Mouse (Mus musculus) forelimb bud, embryonic 11.5 days (tissue): ENCODE results near the gene Cox4i2.

ENCODE experiments used
- DNase-seq: peaks from one replicate; pipeline ENCODE4 v3.0.0-alpha.2; 2012; ENCODE audit warnings: low read depth, low spot score

The Cox4i2 gene

DNA sequence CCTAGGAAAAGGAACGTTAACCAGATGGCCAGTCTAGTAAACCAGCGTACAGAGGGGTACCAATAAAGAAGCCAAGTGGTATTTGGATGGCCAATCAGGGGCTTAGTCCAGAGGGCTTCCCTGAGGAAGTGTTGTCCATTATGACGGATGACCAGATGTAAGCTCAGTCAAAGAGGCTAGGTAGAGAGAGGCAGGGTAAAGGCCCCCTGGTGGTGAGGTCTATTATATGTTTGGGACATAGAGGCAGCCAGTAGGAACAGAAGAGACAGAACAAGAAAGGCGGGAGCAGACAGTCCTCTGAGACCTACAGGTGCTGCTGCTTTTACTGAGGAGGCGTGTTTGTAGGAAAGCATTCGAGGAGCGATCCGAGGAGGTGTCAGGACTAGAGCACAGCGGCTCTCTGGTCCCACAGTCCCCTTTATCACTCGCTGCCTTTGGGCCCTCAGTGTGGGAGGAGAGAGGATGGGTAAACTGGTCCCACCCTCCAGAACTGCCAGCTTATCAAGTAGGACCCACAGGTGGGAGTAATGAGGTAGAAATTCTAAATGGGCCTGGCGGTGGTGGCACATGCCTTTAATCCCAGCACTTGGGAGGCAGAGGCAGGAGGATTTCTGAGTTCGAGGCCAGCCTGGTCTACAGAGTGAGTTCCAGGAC, 13.8 kb downstream of the Cox4i2 start:
- DNase-seq = peak; percentile 66

- no peak for DNase-seq
Measured at GRCm38 (mm10) chr2:152769677-152770076, 15.7 kb downstream of the Cox4i2 start.

GRCm38 (mm10) chr2:152771571-152771970, 17.6 kb downstream of the Cox4i2 start:
- DNase-seq = no peak

- no peak for DNase-seq
Measured at GRCm38 (mm10) chr2:152772231-152772630, 18.3 kb downstream of the Cox4i2 start.

- no peak for DNase-seq
Measured at GRCm38 (mm10) chr2:152775357-152775756, 21.4 kb downstream of the Cox4i2 start.

DNA sequence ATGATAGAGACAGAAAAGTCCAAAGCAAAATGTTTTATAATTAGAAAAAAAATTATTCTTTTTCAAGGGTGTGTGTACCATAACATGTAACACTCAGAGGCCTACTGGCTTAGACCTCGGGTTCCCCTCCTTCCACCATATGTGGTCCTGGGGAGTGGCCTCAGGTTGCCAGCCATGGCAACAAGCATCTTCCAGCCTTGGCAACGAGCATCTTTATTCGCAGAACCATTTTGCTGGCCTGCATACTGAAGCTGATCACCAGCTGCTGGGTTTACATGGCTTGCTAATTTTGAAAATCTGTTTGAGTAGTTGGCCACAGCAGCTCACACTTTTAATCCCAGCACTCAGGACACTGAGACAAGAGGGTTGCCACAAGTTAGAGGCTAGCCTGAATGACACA, 22.0 kb downstream of the Cox4i2 start:
- DNase-seq = no peak

- no peak for DNase-seq
Measured at GRCm38 (mm10) chr2:152776435-152776834, 22.5 kb downstream of the Cox4i2 start.

DNA sequence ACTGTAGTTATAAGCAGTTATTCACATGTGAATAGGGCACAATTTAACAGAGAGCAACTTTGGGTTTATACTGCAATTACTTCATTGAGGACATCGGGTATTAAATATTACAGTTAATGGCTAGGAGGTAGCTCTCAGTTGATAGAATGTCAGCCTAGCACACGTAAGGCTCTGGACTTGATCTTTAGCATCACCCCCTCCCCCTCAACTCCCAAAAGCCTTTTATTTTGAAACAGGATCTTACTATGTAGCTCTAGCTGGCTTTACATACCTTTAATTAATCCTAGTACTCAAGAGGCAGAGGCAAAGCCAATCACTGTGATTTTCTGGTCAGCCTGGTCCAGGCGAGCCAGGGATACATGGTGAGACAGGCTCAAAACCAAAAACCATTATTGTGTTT, 23.1 kb downstream of the Cox4i2 start:
- no peak for DNase-seq

- DNase-seq = no peak
Measured at GRCm38 (mm10) chr2:152780466-152780865, 26.5 kb downstream of the Cox4i2 start.

GRCm38 (mm10) chr2:152781031-152781711, 27.2 kb downstream of the Cox4i2 start:
- no peak for DNase-seq

DNA sequence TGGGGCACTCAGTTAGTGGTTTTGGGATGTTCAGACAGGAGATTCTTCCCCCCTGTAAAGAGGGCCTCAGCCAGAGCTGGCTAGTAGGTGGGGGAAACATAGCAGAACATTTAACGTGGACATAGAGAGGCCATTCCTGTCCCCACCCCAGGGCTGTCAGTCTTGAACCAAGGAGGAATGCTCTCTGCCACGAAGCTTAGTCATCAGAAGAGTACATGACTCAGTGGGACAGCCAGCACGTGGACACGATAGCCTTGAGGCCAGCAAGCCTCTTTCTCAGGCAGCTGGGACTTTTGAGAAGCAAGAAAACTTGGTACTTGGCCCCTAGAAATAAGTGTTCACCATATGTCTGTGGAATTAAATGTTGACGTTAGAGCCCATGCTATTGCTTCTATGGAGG, 28.7 kb downstream of the Cox4i2 start:
- no peak for DNase-seq

- no peak for DNase-seq
Measured at GRCm38 (mm10) chr2:152783241-152783640, 29.3 kb downstream of the Cox4i2 start.

GRCm38 (mm10) chr2:152784640-152785039, 30.7 kb downstream of the Cox4i2 start:
- DNase-seq = no peak

- DNase-seq = no peak
Measured at GRCm38 (mm10) chr2:152785446-152786350, 31.7 kb downstream of the Cox4i2 start.

- no peak for DNase-seq
Measured at GRCm38 (mm10) chr2:152787136-152787535, 33.2 kb downstream of the Cox4i2 start.

DNA sequence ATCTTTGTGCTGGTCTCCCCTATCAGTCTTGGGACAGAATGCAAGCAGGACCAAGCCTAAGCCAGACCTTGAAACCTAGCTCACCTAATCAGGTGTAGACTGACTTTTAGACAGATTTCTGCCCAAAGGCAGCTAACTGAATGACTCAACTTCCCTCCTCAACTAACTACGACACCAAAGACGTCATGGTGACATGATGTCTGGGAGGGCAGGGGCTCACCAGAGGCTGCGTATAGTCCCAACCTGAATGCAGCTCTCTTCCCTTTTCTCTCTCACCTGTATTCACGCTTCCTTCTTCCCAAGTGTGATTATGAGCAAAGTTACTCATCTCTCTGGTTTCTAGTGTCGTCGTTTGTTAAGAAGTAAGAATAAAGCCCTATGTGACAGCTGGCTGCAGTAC, 33.6 kb downstream of the Cox4i2 start:
- no peak for DNase-seq

GRCm38 (mm10) chr2:152788892-152789421, 35.0 kb downstream of the Cox4i2 start:
- DNase-seq = no peak

DNA sequence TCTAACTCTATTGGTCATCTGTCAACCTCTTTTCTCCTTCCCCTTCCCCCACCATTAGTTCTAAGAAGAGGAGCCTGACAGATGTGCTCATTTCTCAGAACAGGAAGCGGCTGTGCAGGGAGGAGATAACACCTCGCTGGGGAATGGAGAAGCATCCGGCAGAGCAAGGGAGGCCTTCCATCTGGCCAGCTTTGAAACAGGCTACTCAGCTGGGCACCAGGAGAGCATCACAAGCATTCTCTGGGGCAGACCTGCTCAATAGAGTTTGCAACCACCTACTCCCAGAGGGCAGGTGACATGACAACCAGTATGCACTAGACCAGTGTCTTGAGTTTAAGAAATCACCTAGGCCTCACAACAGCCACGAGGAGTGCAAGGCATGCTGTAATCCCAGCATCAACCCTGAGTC, 35.6 kb downstream of the Cox4i2 start:
- no peak for DNase-seq

- no peak for DNase-seq
Measured at GRCm38 (mm10) chr2:152792461-152792860, 38.5 kb downstream of the Cox4i2 start.

DNA sequence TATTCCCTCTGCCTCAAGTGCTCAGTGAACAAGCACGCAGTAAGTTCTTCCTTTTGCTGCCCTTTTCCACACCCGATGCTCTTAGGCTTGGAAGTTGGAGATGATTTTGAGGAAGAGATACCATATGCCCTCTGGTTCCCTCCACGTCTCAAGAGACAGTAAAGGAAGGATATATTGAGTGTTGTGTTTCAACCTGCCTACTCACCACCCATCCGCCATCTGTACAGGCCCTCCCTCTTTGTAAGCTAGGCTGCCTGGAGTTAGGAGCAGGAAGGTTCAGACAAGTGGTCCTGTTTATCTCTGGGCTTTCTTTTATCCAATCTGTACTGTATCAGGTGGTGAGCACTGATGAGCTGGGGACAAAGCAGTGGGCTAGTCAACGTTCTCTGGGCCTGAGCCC, 39.4 kb downstream of the Cox4i2 start:
- DNase-seq = no peak

DNA sequence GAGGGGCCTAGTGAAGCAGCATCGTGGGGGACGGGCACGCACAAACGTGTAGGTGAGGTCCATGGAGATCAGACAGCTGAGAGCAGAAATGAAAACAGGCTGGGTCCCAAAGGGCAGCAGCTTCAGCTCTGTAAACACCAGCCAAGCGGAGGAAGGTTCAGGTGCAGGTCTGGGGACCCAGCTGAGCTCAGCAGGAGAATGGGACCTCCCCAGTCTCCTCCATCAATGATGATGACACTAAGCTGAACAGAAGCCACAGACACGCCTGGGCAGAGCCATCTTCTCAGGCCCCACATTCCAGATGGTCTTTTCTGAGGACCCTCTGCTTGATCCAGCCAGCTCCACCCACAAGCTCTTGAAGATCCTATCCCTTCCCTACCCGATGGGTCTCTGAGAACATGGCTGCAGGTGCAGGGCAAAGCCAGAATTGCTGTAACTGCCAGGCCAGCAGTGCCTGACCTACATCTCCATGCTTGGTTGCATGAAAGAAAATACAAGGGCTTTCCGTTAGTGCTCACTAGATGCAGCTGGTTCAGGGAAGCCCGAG, 40.4 kb downstream of the Cox4i2 start:
- DNase-seq = no peak

DNA sequence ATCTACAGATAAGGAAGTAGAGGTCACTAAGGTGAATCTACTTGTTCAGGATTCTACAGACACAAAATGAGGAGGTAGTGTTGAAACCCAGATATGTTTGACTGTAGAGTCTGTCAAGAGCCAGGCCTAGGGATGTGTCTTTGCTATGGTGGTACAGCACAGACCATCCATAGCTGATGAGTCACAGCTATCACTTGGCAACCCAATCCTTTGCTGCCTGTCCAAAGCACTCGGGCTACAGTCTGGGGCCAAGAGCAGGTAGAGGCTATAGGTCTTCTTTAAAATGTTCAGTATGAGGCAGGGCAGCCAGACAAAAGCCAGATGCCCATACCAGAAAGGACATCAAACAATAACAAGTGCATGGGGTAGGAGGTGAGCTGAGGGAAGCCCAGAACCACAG, 43.6 kb downstream of the Cox4i2 start:
- no peak for DNase-seq
